Mouse (Mus musculus): ENCODE data around the gene Nme8.
A peak's percentile ranks its signal among the peaks of the same experiment; 100 is the strongest.

Gene Nme8

DNA sequence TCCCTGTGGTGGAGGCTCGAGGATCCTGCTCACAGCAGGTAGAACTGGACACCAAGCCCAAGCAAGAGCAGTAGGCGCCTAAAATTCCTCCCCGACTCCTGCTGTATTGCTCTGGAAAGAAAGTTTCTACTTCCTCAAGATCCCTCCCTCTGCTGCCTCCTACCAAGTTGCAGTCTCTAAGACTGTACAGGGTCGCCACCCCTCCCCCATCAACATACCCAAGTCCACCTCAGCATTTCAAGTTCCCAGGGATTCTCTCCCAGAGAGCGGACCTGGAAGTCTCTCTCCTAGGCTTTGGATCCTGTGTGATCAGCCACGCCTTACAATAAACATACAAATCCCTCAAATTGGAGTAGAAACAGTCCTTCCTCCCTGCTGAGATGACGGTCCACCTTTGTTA is at the start of gene Nme8:
Gene Nme8 (minus strand): TSS at position 5 of the 400 bp plus-strand sequence.
- DNase-seq (ENCODE audit: low spot score): no peak

DNA sequence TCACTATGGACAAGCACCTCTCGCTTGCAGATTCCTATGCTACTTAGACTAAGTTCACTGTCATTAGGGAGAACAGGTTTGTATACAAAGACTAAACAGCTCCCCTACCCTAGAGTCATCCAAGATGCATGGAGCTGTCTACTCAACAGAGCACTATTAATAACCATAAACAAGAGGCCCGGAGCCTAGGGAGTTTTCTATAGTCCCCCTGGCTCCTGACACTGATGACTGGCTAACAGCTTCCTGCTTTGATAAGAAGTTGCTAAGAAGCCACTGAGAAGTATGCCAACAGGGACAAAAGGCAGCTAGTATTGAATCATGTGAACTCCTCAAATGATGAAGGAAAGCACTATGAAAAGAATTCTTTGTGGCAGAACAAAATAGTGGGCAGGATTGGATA is 48.1 kb upstream of the Nme8 start:
- DNase-seq (ENCODE audit: low spot score): no peak

DNA sequence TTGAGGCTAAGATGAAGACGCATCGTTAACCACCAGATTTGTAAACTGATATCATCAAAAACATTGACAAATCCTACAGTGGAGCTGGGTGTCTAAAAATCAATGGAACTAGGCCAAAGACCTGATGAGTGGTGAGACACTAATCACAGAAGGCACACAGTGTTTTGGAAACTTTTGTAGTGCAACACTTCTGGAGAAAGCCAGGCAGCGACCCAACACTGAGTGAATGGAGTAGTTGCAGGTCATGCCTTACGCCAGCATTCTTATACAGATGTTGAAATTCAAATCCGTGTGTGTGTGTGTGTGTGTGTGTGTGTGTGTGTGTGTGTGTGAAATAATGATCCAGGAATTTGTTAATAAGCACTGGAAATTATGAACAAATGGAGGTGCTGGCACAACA is 46.9 kb upstream of the Nme8 start:
- no peak for DNase-seq (ENCODE audit: low spot score)

DNA sequence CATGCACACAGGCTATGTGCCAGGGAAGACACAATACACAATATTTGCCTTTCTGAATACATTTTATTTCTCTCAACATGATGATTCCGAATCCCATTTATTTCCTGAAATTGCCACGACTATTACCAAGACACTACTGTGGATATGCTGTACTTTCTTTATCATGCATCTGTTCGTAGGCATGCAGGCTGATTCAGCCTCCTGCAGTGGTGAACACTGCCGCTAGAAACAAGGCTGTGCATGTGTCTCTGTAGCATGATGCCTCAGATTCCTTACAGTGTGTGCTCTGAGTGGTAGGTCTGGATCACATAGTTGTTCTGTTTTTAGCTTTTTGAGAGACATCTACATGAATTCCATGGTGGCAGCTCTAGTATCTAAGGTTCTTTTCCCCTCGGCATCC is 37.0 kb upstream of the Nme8 start:
- no peak for DNase-seq (ENCODE audit: low spot score)

DNA sequence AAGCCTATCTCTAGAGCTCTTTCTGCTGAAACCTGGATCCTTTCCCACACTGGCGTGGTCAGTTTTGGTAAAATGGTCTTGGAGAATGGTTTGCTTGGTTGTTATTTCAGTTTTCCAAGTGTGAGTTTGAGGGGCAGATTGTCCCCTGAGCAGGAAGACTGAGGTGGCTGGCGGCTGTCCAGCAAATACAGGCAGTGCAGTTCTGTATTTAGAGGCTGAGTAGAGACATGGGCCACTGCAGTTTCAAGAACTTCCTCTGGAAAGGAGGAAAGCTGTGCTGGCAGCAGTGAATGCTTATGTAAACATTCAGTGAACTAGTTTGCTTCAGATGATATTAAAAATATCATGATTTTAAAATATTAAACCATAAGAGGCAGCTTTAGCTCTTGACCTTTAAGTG is 33.2 kb upstream of the Nme8 start:
- DNase-seq (ENCODE audit: low spot score): peak; percentile 13

DNA sequence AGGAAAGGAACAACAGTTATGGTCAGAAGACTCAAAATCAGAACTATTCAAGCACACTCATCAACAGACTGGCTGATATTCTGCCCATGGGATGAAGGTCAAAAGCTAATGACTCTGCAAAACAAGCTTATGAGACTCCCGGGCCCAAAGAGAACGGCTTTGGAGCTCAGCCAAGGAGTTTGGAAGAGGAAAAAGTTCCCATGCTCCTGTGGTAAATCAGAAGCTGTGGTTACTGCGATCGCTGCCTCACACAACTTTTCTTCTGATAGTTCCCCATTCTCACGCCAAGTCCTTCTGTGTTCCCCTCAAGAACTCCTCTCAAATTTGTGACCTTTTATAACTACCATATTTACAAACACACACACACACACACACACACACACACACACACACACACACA is 21.4 kb upstream of the Nme8 start:
- peak; percentile 30 for DNase-seq (ENCODE audit: low spot score)

DNA sequence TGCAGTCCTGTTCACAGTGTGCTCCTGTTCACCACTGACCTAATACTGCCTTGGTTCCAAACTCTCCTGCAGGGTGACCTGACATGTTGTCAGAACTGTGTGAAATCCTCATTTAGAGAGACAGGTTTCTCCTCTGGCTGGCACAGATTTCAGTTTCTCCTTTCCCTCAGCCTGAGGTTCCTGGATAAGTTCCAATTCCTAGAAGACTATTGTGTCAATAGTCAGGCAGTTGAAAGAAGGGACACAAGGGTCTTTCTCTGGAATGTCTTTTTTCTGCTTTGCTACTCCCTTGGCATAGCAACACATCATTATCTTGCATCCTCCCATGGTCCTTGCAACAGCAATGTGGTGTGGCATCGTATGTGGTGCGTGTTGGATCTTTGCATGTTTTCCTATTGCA is 19.6 kb upstream of the Nme8 start:
- DNase-seq (ENCODE audit: low spot score): no peak

DNA sequence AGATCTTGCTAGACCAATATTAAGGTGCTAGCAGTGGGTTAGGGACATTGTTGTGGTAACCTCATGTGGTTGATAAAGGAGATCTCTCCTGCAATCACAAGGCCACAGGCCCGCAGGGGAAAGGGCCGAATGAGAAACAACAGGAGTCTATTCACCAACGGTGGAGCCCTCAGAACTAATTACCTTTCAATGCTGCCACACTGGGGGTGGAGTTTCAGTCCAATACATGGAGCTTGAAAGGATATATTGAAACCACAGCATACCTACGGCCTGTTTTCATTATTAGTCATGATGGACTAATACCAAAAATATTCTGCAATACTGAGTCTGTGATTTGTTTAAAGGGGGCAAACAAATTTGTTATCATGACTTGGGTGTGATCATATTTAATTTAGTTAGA is 6.2 kb upstream of the Nme8 start:
- DNase-seq (ENCODE audit: low spot score): no peak

DNA sequence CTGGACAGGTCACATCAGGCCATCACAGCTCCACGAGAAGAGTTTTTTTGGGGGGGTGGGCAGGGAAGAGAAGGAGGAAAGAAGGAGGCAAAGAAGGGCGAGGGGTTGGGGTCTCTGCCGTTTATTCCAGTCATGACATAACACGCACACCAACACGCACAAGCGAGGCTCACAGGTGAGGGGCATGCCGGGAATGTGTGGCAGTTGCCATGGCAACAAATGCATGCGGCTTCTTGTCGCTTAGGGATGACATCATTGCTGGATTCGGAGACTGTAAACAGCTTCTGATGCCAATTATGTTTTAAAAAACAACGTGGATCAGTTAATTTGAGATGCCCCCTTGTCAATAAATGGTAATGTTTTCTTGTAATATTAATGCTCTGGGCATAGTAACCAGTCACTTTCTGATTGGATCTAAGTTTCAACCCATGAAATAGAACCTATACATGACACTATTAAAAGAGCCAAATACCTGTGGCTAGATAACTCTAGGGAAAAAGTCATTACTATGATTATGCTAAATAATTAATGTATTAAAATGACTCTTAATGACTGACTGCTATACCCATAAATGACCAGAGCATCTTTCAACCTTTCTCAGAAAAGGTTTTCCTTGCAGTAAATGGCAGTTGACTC is 4.0 kb upstream of the Nme8 start:
- DNase-seq (ENCODE audit: low spot score): no peak

DNA sequence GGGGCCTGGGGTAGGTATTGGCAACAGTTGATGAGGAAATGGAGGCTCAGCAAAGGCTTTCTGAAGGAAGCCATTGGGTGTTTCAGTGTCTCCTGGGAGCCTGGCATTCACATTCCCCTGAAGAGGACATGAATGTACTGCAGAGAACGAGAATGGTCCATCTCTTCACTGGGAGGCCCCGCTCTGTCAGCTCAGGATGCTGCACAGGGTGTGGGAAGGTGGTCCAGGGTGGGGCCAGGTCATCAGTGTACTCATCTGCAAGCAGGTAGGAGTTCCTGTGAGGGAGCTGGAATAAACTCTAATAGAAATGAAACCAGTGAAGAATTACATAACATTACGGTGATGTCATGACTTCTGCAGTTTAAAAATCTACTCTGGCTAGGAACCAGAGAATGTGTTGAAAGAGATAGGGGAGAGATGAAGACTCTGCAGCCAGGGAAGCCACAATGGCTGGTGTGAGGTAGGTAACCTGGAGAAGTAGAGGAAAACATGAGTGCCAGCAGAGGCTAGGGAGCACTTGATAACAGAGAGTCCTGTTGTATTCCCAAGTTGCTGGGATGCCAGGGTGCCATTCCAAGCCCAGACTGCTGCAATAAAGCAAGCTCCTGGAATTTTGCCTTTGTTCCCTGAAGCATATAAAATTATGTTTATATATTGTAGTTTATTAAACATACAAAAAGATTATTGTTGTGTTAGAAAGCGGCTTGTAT is 3.3 kb upstream of the Nme8 start:
- DNase-seq (ENCODE audit: low spot score): no peak

DNA sequence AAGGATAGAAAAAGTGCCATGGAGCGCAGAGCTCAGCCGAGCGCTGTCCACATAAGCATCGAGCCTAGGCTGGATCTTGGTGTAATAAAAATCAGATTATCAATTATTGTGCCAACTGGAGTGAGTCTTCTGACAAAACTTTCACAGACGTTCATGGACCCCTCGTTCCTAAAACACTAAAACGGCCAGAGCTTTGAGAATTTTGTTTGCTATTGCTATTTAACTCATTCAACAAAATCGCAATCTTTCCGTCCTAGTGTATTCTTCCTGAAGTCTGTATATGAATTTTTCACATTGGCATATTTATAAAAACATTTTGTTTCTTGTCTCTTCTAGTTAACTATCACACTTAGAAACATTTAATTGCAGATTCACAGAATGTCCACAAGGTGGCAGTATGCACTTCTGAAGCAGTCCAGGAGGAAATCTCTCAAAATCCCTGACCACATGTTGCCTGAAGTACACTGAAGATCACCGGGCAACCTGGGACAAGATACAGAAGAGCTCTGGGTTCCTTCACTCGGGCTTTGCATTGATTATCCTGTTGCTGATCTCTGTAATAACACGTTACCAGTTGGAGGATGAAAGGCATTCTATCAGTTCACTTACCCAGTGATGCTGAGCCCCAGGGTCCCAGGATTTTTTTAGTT is 1.1 kb upstream of the Nme8 start:
- DNase-seq (ENCODE audit: low spot score): no peak

DNA sequence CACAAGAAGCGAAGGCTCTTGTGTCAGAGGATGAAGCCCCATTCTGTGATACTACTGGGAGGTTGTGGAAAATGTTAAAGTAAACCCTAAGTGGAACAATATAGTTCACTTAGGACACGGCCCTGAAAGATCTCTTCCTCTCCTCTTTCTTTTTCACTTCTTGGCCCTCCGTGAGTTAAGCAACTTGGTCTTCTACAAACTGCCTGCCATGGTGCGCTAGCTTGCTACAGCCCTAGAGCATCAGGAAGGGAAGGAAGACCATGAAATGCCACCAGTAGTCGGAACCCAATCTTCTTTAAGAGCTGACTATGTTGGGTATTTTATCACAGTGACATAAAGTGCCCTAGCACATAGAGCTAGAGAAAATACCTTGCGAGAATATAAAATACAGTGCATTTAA is 7.2 kb downstream of the Nme8 start:
- DNase-seq (ENCODE audit: low spot score): no peak

DNA sequence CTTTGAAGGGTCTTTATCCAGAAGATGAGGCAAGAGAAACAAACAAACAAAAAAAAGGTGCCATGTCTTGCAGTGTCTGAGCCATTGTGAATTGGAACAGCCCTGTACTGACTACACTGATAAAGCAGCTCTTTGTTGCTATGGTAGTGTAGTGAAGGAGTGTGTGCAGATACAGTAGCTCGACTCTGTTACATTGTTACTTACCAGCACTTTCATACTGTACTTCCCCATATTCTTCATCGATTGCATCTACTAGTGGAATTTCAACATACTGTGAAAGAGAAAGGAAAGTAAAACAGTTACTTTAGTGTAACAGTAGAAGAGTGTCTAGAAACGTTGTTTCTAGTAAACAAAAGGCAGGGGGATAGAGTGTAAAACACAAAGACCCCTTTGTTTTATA is 7.6 kb downstream of the Nme8 start:
- no peak for DNase-seq (ENCODE audit: low spot score)

DNA sequence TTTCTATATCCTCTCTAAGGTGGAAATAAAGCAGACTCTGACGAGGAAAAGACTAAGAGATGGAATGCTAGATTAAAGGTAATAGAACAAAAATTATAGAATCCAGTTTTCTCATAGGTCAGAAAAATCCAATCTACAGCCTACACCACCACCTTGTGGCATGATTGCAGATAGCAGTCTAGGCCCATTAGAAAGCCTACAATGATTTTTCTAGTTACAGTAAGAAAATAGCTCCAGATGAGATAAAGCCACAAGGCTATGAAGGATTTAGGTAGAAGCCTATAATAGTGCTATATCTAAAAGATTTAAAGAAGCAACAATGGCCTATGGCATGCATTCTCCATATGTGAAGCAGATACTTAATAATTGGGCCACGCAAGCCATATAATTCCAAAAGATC is 13.6 kb downstream of the Nme8 start:
- no peak for DNase-seq (ENCODE audit: low spot score)

DNA sequence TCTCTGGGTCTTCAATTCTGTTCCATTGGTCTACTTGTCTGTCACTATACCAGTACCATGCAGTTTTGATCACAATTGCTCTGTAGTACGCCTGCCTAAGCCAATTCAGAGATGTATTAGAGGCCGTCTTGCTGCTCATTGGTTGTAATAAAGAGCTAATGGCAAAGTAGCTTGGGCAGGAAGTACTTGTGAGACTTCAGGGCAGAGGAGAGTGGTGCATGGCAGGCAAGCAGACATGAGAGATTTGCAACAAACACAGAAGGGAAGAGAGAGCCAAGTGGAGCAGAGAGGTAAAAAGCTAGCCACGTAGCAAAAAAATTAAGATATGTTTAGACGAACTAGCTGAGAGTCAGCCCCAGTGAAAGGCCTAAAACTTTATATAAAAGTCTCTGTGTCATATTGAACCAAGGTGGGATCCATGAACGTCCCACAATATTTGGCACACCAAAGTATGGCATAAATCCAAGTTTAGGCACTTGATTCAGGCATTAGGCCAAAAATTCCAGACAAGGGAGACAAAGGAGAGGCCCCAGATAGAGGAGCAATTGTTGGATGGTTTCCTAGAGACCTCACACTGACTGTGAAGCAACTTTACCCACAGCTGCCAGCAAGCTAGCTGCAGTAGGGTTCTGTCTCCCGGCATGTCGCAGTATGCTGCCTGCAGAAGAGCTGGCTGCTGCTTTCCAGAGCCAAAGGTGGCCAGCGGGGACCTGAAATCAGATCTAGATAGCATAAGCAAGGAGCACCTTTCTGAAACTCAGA is 14.5 kb downstream of the Nme8 start:
- peak; percentile 9 for DNase-seq (ENCODE audit: low spot score)

DNA sequence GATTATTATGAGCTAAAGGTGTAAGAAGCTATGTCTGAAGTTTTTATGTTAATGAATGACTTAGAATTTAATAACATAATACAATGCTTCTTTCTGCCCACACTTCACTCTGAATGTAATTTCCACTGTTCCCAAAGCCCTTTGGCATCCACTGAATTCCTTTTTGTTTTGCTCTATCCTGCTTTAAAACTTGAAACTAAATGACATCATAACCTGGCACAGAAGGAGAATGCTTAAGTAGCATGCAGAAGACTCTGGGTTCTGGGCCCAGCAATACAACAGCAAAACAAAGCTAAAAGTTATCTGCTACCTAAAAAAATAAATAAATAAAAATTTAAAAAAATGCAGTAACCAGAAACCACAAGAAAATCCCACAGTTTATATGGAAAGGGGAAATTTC is 23.0 kb downstream of the Nme8 start:
- DNase-seq (ENCODE audit: low spot score): no peak

DNA sequence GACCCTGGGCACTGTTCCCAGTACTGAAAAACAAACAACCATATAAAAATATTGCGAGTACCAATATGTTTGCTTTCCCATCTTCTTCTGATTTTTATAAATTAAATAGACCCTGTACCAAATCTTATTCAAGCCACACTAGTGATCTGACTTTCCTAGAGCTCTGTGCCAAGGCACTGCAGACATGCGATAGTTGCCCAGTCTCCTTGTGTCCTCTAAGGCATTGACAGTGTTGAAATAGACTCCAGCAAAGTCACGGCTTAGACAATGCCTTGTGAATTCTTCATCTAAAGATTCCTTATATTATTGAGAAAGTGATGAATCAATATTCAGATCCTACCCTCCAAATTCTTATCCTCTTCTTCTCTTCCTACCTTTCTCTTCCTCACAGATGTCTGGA is 23.6 kb downstream of the Nme8 start:
- DNase-seq (ENCODE audit: low spot score): no peak

DNA sequence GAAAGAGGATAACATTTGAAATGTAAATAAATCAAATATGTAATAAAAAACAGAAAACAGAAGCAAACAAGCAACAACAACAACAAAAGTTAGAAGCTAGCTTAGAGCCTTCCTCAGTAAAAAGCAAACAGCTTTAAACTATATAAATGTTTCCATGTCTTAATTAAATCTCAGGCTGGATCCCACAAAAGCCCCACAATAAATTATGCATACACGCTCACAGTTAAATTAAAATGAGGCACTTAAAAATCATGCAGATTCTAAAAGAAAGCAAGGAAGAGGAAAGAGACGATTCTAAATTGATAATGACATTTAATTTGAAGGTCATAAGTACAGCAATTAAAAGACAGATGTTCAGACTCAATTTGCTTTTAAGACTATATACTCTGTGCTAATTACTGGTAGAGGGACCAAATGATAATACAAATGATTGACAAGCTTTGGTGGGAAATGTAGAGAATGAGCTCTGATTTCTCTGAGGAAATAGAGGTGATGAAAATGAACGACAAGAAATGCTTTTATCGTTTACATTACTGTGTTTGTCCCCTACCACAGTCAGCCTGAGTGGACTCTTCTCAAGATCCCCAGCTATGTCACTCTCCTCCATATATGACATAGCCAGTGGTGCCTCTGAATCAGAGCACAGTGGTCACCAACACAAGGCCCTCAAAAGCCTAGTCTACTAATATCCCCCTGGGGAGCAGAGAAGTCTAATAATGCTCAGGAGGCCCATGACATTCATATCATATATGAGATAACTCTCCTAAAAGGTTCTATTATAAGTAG is 29.0 kb downstream of the Nme8 start:
- no peak for DNase-seq (ENCODE audit: low spot score)

DNA sequence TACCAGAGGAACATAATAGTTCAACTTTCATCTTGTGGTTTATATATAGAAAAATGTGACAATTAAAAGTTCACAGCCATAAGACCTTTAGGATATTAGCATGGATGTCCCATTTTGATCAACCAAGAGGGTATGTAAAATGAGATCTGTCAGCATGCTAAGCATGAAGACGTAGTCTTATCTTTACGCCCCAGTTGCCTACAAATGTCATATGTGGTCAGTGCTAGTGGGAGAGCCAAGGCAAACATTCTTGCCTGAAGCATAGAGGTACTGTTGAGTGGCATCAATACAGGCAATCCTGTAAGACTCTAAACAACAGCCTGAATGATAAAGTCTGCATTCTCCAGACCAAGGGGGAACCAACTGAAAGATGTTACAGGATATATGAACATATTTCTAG is 45.2 kb downstream of the Nme8 start:
- no peak for DNase-seq (ENCODE audit: low spot score)

DNA sequence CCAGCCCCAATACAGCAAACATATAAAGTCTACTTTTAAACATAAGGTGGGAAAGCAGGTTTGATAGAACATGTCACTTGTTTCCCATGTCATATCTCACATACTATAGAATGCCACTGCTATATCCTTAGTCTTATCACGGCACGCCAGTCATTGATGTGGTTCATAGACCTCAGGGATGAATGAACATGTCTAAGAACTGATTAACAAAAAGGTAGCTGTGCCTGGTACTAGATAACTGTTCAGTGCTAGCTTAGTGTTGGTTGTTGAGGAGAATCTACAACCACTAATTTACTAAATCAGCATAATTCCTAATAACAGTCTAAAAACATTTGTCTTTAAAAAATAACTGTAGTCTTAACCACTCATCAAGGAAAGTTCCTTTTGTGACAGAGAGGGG is 47.8 kb downstream of the Nme8 start:
- no peak for DNase-seq (ENCODE audit: low spot score)

DNA sequence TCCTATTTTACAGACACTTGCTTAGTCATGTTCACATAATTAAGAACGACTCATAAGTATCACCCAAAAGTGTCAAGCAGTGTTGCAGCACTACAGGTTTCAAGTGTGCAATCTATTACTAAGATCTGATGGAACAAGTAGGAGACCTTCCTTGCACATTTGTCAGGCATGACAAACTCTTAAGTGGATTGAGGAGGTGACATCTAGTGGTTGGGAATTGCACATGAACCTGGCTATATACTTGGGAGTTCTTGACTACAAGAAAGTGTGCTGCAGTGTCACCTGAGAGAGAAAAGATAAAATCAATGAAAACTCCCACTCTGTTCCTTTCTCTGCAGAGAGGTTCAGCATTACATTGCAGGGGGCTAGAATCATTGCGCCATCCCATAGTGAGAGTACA is 53.4 kb downstream of the Nme8 start:
- DNase-seq (ENCODE audit: low spot score): no peak

DNA sequence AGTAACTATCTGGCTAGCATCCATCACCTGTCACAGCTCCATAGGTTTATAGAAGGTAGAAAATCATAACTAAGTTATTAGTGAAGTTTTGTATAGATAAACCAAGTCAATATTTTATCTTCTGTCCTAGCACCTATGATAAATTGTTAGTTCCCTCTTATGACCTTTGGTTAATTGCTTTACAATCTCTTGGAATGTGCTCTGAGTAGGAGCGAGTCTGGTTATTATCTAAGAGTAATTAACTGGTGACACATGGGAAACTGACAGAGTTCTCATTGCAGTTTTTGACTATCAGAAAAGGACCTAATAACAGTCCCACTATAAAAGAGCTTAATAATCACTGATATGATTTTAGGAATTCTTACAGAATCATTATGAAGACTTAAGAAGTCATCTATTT is 54.1 kb downstream of the Nme8 start:
- DNase-seq (ENCODE audit: low spot score): no peak

Data from ovary, postnatal 36 days (tissue).